Mouse (Mus musculus) heart, embryonic 15.5 days (tissue): ENCODE measurements around the gene Socs2. TPM values are rescaled to one million over a fixed set of nuclear protein-coding genes. Genes with fewer than 3 reads are reported as not detected.

Source experiments
- ATAC-seq: fragments of 200-750 bp; cut with Nextera tagmentation; replicated peaks from 2 replicates; pipeline ENCODE4 v1.8.0; 2017; ENCODE audit warnings: low read depth, moderate TSS enrichment; ENCODE audit not compliant: insufficient number of reproducible peaks, insufficient read depth, low FRiP score
- H3K27ac ChIP-seq: fragments of 300-500 bp; sonication (generic); 2 replicates; pipeline ENCODE4 v1.5.1; 2015; ENCODE audit warnings: mild to moderate bottlenecking, inconsistent platforms
- H3K27me3 ChIP-seq: fragments of 300-500 bp; sonication (generic); 2 replicates; pipeline ENCODE4 v1.6.1; 2015; ENCODE audit warnings: inconsistent platforms
- H3K36me3 ChIP-seq: fragments of 300-500 bp; sonication (generic); 2 replicates; pipeline ENCODE4 v1.6.1; 2015; ENCODE audit warnings: mild to moderate bottlenecking, inconsistent platforms
- H3K4me1 ChIP-seq: fragments of 300-500 bp; sonication (generic); replicated peaks from 2 replicates; pipeline ENCODE4 v1.6.1; 2015; ENCODE audit warnings: inconsistent platforms
- H3K4me2 ChIP-seq: fragments of 300-500 bp; sonication (generic); 2 replicates; pipeline ENCODE4 v1.6.1; 2015; ENCODE audit warnings: inconsistent platforms, mild to moderate bottlenecking, moderate library complexity
- H3K4me3 ChIP-seq: fragments of 300-500 bp; sonication (generic); 2 replicates; pipeline ENCODE4 v1.5.1; 2015; ENCODE audit warnings: mild to moderate bottlenecking, inconsistent platforms
- H3K9ac ChIP-seq: fragments of 300-500 bp; sonication (generic); 2 replicates; pipeline ENCODE4 v1.6.1; 2015; ENCODE audit warnings: mild to moderate bottlenecking, inconsistent platforms
- H3K9me3 ChIP-seq: fragments of 300-500 bp; sonication (generic); replicated peaks from 2 replicates; pipeline ENCODE4 v1.6.1; 2016; ENCODE audit warnings: inconsistent platforms
- WGBS: fragments of 180-500 bp; shearing (Covaris S2); methylation state at CpG from one replicate; pipeline ENCODE4 v1.1.7; 2015; ENCODE audit warnings: mixed read lengths; 5-methylcytosine and 5-hydroxymethylcytosine counted together
- polyA plus RNA-seq: library from polyadenylated mRNA; unstranded; fragments of >200 nt; fragmentation: Nextera tagmentation; extraction: Ambion mirVana; gene quantifications from 2 replicates; pipeline ENCODE4 v1.2.1, GENCODE M21; 2015

Gene Socs2
- polyA plus RNA-seq, 1 experiment from 2014 or later = 43.1 TPM

DNA sequence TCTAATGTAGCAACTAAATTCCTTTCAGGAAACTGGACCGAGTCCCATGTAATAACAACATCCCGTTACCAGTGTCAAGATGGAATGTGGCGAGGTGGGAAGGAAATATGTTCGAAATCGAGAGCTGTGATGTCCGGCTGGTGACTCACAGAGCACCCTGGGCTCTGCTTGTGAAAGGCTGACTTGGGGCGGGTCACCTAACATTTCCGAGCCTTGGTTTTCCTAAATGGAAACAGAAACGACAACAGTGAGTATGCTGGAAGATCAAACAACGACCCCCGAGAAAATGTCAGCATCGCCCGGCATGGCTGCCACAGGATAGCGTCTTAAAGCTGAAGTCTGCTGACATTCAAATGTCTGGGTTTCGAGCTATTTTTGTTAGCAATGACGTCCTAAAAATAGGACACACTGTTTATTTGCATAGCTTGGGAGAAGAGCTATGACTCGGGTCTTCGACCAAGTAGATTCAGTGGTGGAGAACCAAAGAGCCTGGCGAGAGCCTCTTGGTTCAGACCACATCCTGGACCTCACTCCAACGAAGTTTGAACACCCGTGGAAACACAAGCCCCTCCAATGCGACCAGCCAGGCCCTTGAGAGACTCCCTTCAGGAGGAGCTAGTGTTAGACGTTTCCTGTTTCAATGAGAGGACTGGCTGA is 28.0 kb downstream of the Socs2 start:
- Histone ChIP-seq H3K27me3 (no peaks in the 10 kb centered on the region), H3K4me1 (peaks cover 7% of the 10 kb centered on the region; the same call in 1 of the 2 replicates), H3K9me3 (no peaks in the 10 kb centered on the region), H3K9ac (no peak overlapping the region), H3K4me2 (peak overlapping the region; percentile 47), H3K4me3 (peak overlapping the region; percentile 13; the same call in 1 of the 2 replicates), H3K36me3 (no peaks in the 10 kb centered on the region), H3K27ac (peak overlapping the region; percentile 46)
- ATAC-seq = no peak
- WGBS = 30% methylated on average over 23 of the region's 23 CpGs

DNA sequence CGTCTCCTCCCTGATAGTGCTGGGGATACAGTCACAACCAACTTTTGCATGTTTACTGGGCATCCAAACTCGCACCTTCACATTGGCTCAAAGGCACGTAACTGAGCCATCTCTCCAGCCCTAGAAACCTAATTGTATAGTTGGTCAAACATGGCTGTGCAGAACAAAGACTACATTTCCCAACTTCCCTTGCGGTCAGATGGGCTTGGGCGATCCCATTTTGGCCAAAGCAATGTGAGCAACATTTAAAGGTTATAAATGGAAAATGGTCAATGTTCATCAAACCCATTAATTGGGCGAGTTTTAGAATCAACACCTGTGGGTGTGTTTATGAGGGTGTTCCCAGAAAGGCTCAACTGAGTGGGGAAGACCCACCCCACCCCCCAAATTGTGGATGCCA is 30.5 kb downstream of the Socs2 start:
- H3K9ac ChIP-seq = no peak overlapping the region
- H3K4me1 ChIP-seq = peaks cover 7% of the 10 kb centered on the region; the same call in 1 of the 2 replicates
- H3K9me3 ChIP-seq = no peaks in the 10 kb centered on the region
- ATAC-seq = no peak
- no peak overlapping the region for H3K4me3 ChIP-seq
- 91% methylated on average over 6 of the region's 6 CpGs for WGBS
- H3K36me3 ChIP-seq = no peaks in the 10 kb centered on the region
- no peaks in the 10 kb centered on the region for H3K27me3 ChIP-seq
- no peak overlapping the region for H3K4me2 ChIP-seq
- no peak overlapping the region for H3K27ac ChIP-seq

DNA sequence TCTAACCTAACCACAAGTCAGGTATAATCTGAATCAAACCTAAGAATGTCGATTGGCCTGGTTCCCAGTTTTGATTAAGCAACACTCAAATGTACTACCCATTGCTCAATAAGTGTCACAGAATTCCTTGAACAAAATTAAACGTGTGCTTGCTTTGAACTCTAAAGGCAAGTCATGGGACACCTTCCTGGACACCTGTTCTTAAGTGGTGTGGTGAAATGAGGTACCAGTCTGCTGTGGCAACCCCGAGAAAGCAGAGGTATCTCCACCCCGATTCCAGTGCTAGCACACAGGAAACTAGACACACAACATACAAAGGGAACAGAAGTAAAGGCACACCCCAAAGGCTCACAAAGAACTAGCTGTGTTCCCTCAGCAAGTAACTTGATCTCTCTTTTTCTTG is 31.2 kb downstream of the Socs2 start:
- H3K9me3 ChIP-seq = no peaks in the 10 kb centered on the region
- WGBS = 48% methylated on average over 4 of the region's 4 CpGs
- ATAC-seq = no peak
- no peak overlapping the region for H3K27ac ChIP-seq
- no peaks in the 10 kb centered on the region for H3K27me3 ChIP-seq
- no peak overlapping the region for H3K9ac ChIP-seq
- H3K4me1 ChIP-seq = peaks cover 7% of the 10 kb centered on the region; the same call in 1 of the 2 replicates
- no peaks in the 10 kb centered on the region for H3K36me3 ChIP-seq
- no peak overlapping the region for H3K4me3 ChIP-seq
- no peak overlapping the region for H3K4me2 ChIP-seq

DNA sequence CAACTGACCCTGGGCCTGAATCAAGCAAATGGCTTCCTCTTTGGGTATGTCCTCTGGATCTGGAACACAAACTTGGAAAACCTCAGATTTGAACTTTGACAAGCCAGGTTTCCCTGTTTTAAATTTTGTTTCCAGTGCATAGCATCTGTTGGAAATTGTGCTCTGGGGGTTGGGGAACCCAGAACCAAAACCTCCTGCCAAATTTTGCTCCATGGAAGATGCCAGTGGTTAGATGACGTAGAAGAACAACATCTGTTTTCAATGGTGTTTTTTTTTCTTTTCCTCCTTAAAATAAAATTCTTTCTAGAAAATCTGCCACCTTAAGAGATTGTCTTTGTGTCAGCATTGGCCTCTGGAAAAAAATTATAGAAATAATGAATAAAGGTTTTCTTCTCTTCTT is 31.9 kb downstream of the Socs2 start:
- H3K27me3 ChIP-seq = no peaks in the 10 kb centered on the region

DNA sequence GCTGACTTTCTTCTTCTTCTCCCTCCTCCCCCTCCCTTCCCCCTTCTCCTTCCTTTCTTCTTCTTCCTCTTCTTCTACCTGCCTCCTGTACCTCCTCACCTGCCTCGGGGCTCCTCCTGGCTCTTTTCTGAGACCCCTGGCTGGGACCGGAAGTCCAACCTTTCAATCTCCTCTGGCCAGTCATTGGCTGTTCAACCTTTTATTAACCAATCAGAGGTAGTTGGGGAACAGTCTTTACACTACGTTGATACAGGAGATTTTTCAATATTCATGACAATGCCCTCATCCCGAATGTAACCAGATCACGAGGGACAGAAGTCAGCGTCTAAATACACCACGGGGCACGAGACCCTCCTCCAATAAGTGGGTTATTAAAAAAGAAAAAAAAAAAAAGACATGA is 32.5 kb downstream of the Socs2 start:
- H3K27me3 ChIP-seq = no peaks in the 10 kb centered on the region
- H3K4me1 ChIP-seq = peaks cover 7% of the 10 kb centered on the region; the same call in 1 of the 2 replicates
- H3K4me3 ChIP-seq = no peak overlapping the region
- H3K4me2 ChIP-seq = no peak overlapping the region
- no peaks in the 10 kb centered on the region for H3K36me3 ChIP-seq
- no peak overlapping the region for H3K27ac ChIP-seq
- H3K9me3 ChIP-seq = no peaks in the 10 kb centered on the region
- WGBS = 82% methylated on average over 8 of the region's 8 CpGs
- H3K9ac ChIP-seq = no peak overlapping the region
- no peak for ATAC-seq

More for the DNA sequence above, 31.9 kb downstream of the Socs2 start:
- no peaks in the 10 kb centered on the region for H3K36me3 ChIP-seq
- no peak overlapping the region for H3K27ac ChIP-seq
- 78% methylated on average over 1 of the region's 1 CpGs for WGBS
- peaks cover 7% of the 10 kb centered on the region; the same call in 1 of the 2 replicates for H3K4me1 ChIP-seq
- no peak overlapping the region for H3K4me2 ChIP-seq
- H3K9me3 ChIP-seq = no peaks in the 10 kb centered on the region
- no peak overlapping the region for H3K4me3 ChIP-seq
- H3K9ac ChIP-seq = no peak overlapping the region
- no peak for ATAC-seq

DNA sequence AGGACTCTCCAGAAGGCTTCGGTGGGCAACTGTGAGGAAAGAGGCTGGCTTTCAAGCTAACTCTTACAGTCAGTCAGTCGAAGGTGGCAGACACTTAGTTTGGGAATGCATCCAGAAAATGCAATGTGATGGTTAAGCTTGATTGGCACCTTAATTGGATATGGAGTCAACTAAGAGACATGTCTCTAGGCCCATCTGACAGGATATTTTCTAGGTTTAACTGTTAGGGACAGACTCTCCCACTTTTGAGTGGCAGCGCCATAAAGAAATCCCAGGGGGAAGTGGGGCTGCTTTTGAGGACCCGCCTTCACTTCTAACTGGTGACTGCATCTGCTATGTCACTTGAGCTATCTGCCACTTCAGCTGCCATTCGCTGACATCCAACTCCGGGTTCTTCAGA is 43.6 kb downstream of the Socs2 start:
- Histone ChIP-seq H3K9me3 (no peaks in the 10 kb centered on the region), H3K4me3 (no peak overlapping the region), H3K27ac (no peak overlapping the region), H3K36me3 (no peaks in the 10 kb centered on the region), H3K4me1 (no peaks in the 10 kb centered on the region), H3K4me2 (no peak overlapping the region), H3K9ac (no peak overlapping the region), H3K27me3 (no peaks in the 10 kb centered on the region)
- ATAC-seq = no peak
- WGBS = 84% methylated on average over 6 of the region's 6 CpGs

DNA sequence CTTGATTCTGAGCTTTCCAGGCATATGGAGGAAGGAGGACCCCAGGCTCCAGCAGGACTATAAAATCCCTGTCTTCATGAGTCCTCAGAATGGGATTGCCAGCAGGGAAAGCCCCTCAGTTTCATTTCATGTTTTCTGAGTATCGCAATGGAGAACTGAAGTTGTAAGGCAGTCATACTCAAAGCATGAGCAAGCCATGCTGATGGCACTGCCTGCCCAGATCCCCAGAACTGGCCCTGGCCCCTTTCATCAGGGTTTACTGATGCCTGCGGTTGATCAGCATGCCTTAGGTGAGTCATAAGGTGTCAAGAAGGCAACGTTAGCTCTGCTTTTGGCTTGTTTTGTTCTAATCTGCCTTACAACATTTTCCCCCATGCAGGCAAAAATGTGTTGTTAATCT is 45.0 kb downstream of the Socs2 start:
- Histone ChIP-seq H3K4me3 (no peak overlapping the region), H3K36me3 (no peaks in the 10 kb centered on the region), H3K9me3 (no peaks in the 10 kb centered on the region), H3K27ac (no peak overlapping the region), H3K4me2 (no peak overlapping the region), H3K4me1 (no peaks in the 10 kb centered on the region), H3K27me3 (no peaks in the 10 kb centered on the region), H3K9ac (no peak overlapping the region)
- no peak for ATAC-seq
- 79% methylated on average over 3 of the region's 3 CpGs for WGBS

DNA sequence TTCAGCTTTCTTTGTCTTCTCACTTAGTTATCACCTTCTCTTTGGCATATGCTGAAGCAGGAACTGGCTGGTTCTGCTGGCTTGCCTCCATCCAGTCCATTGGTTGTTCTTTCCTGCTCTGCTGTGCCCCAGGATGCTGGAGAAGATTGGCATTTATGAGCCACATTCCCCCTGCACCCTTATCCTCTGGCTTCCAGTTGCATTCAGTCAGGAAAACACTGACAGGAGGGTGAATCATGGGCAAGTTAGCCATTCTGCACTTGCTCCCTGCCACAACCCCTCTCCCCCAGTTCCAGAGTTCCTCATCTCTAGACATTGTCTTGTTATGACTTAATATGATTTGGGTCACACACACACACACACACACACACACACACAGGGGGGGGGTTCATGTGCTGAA is 47.8 kb downstream of the Socs2 start:
- H3K9ac ChIP-seq = no peak overlapping the region
- no peaks in the 10 kb centered on the region for H3K4me1 ChIP-seq
- H3K4me2 ChIP-seq = no peak overlapping the region
- no peaks in the 10 kb centered on the region for H3K27me3 ChIP-seq
- no peak for ATAC-seq
- H3K9me3 ChIP-seq = no peaks in the 10 kb centered on the region
- no peak overlapping the region for H3K4me3 ChIP-seq
- H3K36me3 ChIP-seq = no peaks in the 10 kb centered on the region
- H3K27ac ChIP-seq = no peak overlapping the region

DNA sequence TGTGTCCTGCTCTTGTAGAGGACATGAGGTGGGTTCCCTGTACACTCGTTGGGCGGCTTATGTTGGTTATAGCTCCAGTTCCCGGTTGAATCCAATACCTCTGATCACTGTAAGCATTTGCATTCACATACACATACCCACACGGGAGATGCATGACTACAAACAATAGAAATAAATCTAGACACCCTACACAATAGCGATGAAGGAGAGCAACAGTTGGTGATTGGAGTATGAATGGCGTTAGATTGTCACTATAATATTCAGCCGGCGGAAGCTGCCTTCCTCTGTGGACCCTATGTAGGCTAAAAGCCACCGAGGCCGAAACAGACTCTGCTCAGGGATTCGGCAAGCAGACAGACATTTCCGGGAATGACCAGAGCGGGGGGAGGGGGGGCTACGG is 48.8 kb downstream of the Socs2 start:
- H3K4me2 ChIP-seq = no peak overlapping the region
- WGBS = 89% methylated on average over 14 of the region's 14 CpGs
- H3K9ac ChIP-seq = no peak overlapping the region
- no peak overlapping the region for H3K4me3 ChIP-seq
- H3K36me3 ChIP-seq = no peaks in the 10 kb centered on the region
- H3K27me3 ChIP-seq = no peaks in the 10 kb centered on the region
- no peak overlapping the region for H3K27ac ChIP-seq
- ATAC-seq = no peak
- no peaks in the 10 kb centered on the region for H3K4me1 ChIP-seq
- H3K9me3 ChIP-seq = no peaks in the 10 kb centered on the region

DNA sequence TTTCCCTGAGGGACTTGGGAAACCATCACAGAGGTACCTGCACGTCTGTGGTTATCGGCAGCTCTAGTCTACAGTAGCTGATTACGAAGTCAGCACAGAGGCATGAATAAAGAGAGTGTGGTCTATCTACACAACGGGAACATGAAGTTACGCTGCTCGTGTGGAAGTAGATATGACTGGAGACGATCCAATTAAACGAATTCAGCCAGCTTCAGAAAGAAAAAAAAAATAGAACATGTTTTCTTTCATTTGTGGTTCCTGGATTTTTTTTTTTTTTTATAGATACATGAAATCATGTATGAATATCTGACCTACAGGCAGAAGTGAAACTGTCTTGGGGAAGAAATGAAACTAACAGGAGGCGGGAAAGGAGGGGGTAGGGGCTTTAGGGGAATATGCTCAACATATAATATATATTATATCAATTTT is 49.3 kb downstream of the Socs2 start:
- no peaks in the 10 kb centered on the region for H3K9me3 ChIP-seq
- no peak overlapping the region for H3K4me3 ChIP-seq
- H3K27me3 ChIP-seq = no peaks in the 10 kb centered on the region
- H3K4me1 ChIP-seq = no peaks in the 10 kb centered on the region
- H3K27ac ChIP-seq = no peak overlapping the region
- no peaks in the 10 kb centered on the region for H3K36me3 ChIP-seq
- no peak for ATAC-seq
- H3K4me2 ChIP-seq = no peak overlapping the region
- H3K9ac ChIP-seq = no peak overlapping the region
- 64% methylated on average over 9 of the region's 9 CpGs for WGBS

DNA sequence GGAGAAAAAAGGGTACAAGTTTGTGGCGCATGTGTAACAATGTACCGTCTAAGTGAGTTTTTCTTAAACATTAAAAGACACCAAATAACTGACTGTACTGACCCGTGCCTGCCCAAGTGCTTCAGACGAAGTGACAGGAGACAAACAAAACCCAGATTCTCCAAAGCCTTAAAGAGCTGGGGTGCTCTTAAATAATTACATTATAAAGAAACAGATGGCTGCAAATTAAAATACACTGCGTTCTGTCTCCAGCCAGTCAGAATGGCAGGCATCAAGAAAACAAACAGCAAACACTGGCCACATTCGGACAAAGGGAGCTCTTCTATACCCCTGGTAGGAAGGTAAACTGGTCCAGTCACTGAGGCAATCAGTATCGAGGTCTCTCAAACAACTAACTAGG is 49.7 kb downstream of the Socs2 start:
- Histone ChIP-seq H3K9me3 (no peaks in the 10 kb centered on the region), H3K4me1 (no peaks in the 10 kb centered on the region)
- WGBS = 78% methylated on average over 7 of the region's 7 CpGs

DNA sequence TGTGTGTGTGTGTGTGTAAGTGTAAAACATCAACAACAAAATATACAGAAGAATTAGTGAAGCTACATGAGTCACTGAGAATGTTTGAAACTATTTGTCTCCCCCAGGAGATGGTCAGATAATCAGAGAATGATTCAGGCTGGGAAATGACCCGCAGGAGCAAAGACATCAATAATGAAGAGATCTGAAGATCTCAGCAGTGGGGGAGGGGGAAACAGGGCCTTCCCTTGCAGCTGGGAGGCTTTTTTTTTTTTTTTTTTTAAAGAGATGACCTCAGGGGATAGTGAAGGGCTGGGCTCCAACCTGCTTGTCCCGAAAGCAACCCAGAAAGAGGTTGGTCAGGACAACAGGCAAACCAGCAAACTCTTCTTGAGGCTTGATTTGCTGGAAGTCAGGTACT is 54.7 kb downstream of the Socs2 start:
- no peak for ATAC-seq
- WGBS = 44% methylated on average over 2 of the region's 2 CpGs
- H3K9ac ChIP-seq = no peak overlapping the region
- H3K4me1 ChIP-seq = no peaks in the 10 kb centered on the region
- H3K4me3 ChIP-seq = no peak overlapping the region
- H3K36me3 ChIP-seq = no peaks in the 10 kb centered on the region
- H3K4me2 ChIP-seq = no peak overlapping the region
- no peak overlapping the region for H3K27ac ChIP-seq
- H3K27me3 ChIP-seq = no peaks in the 10 kb centered on the region
- no peaks in the 10 kb centered on the region for H3K9me3 ChIP-seq

More for the DNA sequence above, 49.7 kb downstream of the Socs2 start:
- H3K27ac ChIP-seq = no peak overlapping the region
- no peaks in the 10 kb centered on the region for H3K27me3 ChIP-seq
- no peaks in the 10 kb centered on the region for H3K36me3 ChIP-seq
- ATAC-seq = no peak
- no peak overlapping the region for H3K9ac ChIP-seq
- no peak overlapping the region for H3K4me2 ChIP-seq
- no peak overlapping the region for H3K4me3 ChIP-seq
